Mouse (Mus musculus) MEL-GATA-1-ER (cell line): ENCODE results near the gene Fam98a.

Experiments used
- DNase-seq: peaks from one replicate; pipeline ENCODE4 v3.0.0-alpha.2; 2012; ENCODE audit warnings: low read depth; ENCODE audit errors: extremely low read depth

Fam98a gene

GRCm38 (mm10) chr17:75551512-75552400, at the start of gene Fam98a:
TSS of gene Fam98a (minus strand) at chr17:75551946.
- peak; percentile 85 for DNase-seq

GRCm38 (mm10) chr17:75598652-75599051, 46.9 kb upstream of the Fam98a start:
- no peak for DNase-seq

DNA sequence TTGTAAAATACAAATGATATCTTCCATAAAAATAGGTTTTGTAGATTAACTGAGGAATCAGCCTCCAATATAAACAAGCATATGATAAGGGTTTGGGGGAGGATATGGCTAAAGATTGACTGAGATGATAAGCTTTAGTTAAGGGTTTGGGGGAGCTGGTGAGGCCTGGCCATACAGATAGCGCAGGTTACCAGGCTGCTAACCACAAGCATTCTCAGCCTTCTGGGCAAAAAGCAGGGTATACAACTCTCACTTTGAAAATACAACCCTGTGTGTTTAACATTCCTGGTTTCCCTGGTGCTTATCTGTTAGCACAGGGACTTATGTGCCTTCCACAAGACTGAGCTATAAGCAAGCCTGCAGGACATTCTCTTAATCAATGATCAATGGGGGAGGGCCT, 31.0 kb upstream of the Fam98a start:
- no peak for DNase-seq

DNA sequence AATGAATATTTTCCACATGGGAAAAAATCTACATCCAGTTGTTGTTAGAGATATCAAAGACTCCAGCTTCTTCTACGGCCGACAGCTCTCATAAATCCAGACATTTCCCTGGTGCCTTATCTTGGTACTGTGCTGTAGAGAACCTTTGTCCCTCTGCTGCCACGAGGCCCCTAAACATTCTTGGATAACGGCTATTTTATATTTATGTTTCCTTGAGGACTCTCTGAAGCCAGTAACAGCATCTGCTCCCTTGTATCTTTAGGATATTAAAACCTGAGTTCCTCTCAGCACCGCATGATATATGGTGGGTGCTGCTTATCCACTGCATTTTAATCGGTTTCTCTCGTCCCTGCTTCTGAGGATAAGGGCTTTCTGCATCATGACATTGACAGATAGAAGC, 23.9 kb upstream of the Fam98a start:
- DNase-seq, result no peak

GRCm38 (mm10) chr17:75558041-75558440, 6.3 kb upstream of the Fam98a start:
- no peak for DNase-seq

GRCm38 (mm10) chr17:75557031-75557430, 5.3 kb upstream of the Fam98a start:
- no peak for DNase-seq

DNA sequence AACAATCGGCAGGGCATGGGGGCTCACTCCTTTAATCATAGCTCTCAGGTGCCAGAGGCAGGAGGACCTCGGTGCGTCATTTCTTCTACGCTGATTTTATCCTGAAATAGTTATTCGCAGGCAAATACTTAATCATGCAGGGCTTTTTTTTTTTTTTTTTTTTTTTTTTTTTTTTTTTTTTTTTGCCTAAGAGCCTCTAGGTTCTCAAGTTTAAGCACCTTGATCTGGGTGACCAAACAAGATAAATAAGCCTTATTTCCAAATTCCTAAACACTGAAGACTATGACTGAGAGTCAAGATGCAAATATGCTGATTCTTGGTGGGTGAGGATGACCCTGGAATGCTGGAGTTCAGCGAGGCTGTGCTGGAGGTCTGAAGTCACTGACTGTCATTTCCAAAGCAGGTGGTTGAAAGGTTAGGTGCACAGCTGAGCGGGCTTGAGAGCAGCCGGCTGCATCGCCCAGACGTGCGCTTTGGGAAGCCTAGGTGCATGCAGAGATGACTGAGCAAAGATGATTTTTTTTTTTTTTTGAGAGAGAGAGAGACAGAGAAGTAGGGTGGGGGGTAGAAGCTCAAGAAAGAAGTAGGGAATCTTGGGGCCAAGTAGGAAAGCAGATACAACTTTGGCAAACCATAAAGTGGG, 854 bp downstream of the Fam98a start:
- no peak for DNase-seq

GRCm38 (mm10) chr17:75544262-75544661, 7.5 kb downstream of the Fam98a start:
- no peak for DNase-seq

DNA sequence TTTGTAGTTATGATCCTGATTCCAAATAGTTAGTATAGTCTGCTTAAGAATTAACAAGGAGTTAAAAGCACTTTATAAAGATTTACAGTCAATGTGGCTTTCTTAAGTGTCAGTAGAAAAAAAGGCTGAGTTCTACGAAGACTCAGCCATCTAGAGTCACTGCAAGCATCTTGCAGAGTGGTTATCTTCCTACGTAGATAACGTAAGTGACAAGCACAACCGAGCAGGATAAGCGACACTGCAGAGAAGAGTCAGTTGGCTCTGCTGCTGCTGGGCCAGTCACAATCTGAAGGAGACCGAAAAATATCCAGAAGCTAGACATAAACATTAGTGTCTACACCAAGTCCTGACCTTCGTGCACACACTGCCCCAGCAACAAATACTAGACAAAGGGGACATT, 8.3 kb downstream of the Fam98a start:
- no peak for DNase-seq

DNA sequence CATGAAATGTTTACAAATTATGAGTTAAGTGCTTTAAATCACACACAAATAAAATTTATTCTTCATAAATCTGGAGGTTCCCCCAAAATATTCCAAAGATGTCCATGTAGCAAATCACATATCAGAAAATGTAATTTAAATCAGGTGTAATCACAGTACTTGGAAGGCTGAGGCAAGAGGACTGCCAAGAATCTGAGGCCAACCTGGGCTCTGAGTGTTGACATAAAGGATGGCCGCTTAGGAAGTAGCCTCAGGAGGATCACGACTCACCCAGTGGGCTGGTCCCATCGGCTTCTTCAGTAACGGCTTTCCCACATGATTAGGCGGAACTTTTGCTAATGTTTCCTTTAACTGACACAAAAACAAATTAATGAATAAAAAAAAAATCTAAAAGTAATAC, 11.9 kb downstream of the Fam98a start:
- no peak for DNase-seq

- DNase-seq, result no peak
Measured at GRCm38 (mm10) chr17:75539130-75539529, 12.6 kb downstream of the Fam98a start.

GRCm38 (mm10) chr17:75538431-75538830, 13.3 kb downstream of the Fam98a start:
- DNase-seq, result no peak

DNA sequence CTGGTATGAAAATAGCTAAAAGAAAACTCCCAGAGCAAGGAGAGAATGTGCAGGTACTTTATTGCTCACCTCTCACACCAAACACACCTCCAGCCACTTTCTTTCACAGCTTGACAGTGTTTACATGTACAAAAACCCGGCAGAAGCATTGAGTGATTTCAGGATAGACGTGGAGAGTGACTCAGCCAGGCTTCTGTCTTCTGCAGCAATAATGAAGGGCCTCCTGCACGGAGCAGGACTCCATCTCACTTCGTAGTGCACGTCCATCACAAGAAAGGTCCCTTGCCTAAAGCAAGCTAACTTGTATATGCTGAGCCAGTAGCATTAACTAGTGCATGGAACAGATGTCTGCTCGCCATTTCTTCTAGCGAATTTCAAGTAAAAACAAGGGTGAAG, 14.7 kb downstream of the Fam98a start:
- no peak for DNase-seq

- no peak for DNase-seq
Measured at GRCm38 (mm10) chr17:75536396-75537049, 15.2 kb downstream of the Fam98a start.

- no peak for DNase-seq
Measured at GRCm38 (mm10) chr17:75535612-75536011, 16.1 kb downstream of the Fam98a start.

DNA sequence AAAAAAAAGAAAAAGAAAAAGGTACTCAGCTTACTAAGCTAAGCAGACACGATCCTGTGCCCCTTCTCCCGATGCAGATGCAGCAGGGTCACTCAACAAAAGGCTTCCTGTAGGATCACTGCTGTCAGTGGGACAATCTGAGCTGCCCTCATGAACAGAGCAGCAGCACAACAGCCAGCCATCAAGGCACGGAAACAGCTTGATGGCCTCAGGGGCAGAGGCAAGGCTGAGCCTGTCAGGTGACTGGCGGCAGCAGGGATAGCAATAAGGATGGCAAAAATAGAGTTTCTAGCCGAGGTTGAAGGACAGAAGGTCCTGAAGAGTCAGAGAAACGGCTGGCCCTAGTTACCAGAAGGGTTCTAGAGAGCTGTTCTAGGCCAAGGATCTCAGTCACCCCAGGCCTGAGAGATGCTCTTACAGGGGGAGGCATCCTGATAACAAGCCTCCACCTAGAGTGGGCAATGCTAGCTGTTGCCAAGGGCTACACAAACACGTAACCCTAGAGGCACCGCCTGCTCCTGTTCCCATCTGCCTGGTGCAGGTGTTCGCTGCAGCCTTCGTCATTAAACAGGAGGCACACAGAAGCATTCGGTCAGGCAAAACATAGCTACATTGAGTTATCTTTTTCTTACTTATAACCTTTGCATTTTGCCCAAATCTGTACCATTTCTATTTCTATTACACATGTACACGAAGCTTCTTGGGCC, 17.3 kb downstream of the Fam98a start:
- DNase-seq, result no peak

GRCm38 (mm10) chr17:75532469-75532986, 19.2 kb downstream of the Fam98a start:
- DNase-seq, result no peak

DNA sequence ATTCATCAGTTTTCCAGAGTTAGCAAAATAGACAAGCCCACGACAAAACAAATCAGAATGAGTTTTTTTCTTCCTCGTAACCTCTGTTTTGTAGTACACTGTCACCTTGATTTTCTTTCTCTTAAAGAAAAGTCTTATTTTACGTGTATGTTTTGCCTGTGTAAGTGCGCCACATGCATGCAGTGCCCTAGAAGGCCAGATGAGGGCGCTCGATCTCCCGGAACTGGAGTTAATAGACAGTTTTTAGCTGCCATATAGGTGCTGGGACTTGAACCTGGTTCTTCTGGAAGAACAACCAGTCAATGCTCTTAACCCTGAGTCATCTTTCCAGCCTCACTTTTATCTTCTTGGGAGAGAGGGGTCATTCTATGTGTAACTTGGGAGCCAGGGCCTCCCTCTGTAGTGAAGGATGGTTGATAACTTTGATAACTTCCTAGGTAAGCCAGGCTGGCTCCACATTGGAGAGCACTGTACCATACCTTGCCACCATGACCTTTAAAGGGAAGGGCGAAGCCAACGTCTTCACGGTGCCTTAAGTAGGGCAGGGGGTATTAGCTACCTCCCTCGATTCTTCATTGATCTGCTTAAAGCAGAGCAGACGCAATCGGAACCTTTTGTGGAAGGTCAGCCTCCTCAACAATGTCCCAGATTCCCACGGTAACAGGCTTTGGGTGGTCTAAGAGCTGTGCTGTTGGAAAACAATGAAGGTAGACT, 22.4 kb downstream of the Fam98a start:
- no peak for DNase-seq

GRCm38 (mm10) chr17:75526411-75526810, 25.3 kb downstream of the Fam98a start:
- no peak for DNase-seq

GRCm38 (mm10) chr17:75523812-75524211, 27.9 kb downstream of the Fam98a start:
- peak; percentile 35 for DNase-seq
